Mouse (Mus musculus) MEL (cell line): ENCODE measurements at regions not wholly inside any gene's neighbourhood (a gene's known extent, or its start where the extent isn't known, plus 50 kb on each side); places are given as distances from the start of the nearest gene placed in this dataset.

Source experiments
- DNase-seq: peaks from one replicate; pipeline ENCODE4 v3.0.0; 2011; ENCODE audit warnings: low read depth, low spot score
- H3K27ac ChIP-seq: 2 replicates; pipeline ENCODE4 v1.5.1; 2012; ENCODE audit warnings: low read depth, mild to moderate bottlenecking, control low read depth, low read length, moderate library complexity; ENCODE audit not compliant: control insufficient read depth
- H3K27me3 ChIP-seq, 2 experiments: fragments of 150-350 bp in 1 of 2; sonication (generic) in 1 of 2; 2 replicates each; pipeline ENCODE4 v1.6.1; 2012; ENCODE audit warnings: low read length in 2 of 2, mild to moderate bottlenecking in 2 of 2, improper control_type of control experiment in 1 of 2, moderate library complexity in 1 of 2; ENCODE audit not compliant: insufficient read depth in 2 of 2, control insufficient read depth in 1 of 2
- H3K36me3 ChIP-seq, 2 experiments: 2 replicates each; pipeline ENCODE4 v1.6.1; 2012 to 2014; ENCODE audit warnings: low read length in 2 of 2, improper control_type of control experiment in 1 of 2, inconsistent platforms in 1 of 2, mild to moderate bottlenecking in 1 of 2; ENCODE audit not compliant: insufficient read depth in 2 of 2, control insufficient read depth in 1 of 2
- H3K4me1 ChIP-seq, 2 experiments: fragments of 150-350 bp in 1 of 2; sonication (generic) in 1 of 2; 2 replicates each; pipeline ENCODE4 v1.6.1; 2012; ENCODE audit warnings: low read length in 2 of 2, improper control_type of control experiment in 1 of 2, mild to moderate bottlenecking in 1 of 2; ENCODE audit not compliant: insufficient read depth in 2 of 2, control insufficient read depth in 1 of 2
- H3K4me3 ChIP-seq, 2 experiments: fragments of 150-350 bp in 1 of 2; sonication (generic) in 1 of 2; 2 replicates each; pipeline ENCODE4 v1.5.1; 2012; ENCODE audit warnings: low read depth in 2 of 2, low read length in 2 of 2, mild to moderate bottlenecking in 2 of 2, moderate library complexity in 2 of 2, control low read depth in 1 of 2, improper control_type of control experiment in 1 of 2; ENCODE audit not compliant: control insufficient read depth in 1 of 2, insufficient read depth in 1 of 2
- H3K79me2 ChIP-seq: 2 replicates; pipeline ENCODE4 v1.6.1; 2012; ENCODE audit warnings: mild to moderate bottlenecking, low read length, moderate library complexity; ENCODE audit not compliant: control insufficient read depth, poor library complexity, insufficient read depth
- H3K9ac ChIP-seq: 2 replicates; pipeline ENCODE4 v1.6.1; 2012; ENCODE audit warnings: low read depth, mild to moderate bottlenecking, control low read depth, low read length, moderate library complexity; ENCODE audit not compliant: control insufficient read depth, poor library complexity, severe bottlenecking
- H3K9me3 ChIP-seq: fragments of 150-350 bp; sonication (generic); replicated peaks from 2 replicates; pipeline ENCODE4 v1.6.1; 2012; ENCODE audit warnings: mild to moderate bottlenecking, low read length, improper control_type of control experiment, moderate library complexity; ENCODE audit not compliant: insufficient read depth
- CHD2 ChIP-seq: IDR thresholded peaks from 2 replicates; pipeline ENCODE4 v1.6.1; 2011; ENCODE audit warnings: low read length, improper control_type of control experiment
- E2F4 ChIP-seq: IDR thresholded peaks from 2 replicates; pipeline ENCODE4 v1.6.1; 2011; ENCODE audit warnings: low read depth, low read length, improper control_type of control experiment, borderline replicate concordance
- ETS1 ChIP-seq: IDR thresholded peaks from 2 replicates; pipeline ENCODE4 v1.6.1; 2012; ENCODE audit warnings: low read depth, mild to moderate bottlenecking, inconsistent platforms, low read length, improper control_type of control experiment, moderate library complexity
- GATA1 ChIP-seq: IDR thresholded peaks from 2 replicates; pipeline ENCODE4 v1.6.1; 2011; ENCODE audit warnings: low read depth, low read length, improper control_type of control experiment
- HCFC1 ChIP-seq: IDR thresholded peaks from 2 replicates; pipeline ENCODE4 v1.6.1; 2012; ENCODE audit warnings: low read depth, mild to moderate bottlenecking, inconsistent platforms, low read length, improper control_type of control experiment, moderate library complexity
- JUND ChIP-seq: IDR thresholded peaks from 2 replicates; pipeline ENCODE4 v1.6.1; 2011; ENCODE audit warnings: low read depth, mild to moderate bottlenecking, improper control_type of control experiment, low read length
- KAT2A ChIP-seq: conservative IDR thresholded peaks from 2 replicates; pipeline ENCODE4 v1.6.1; 2012; ENCODE audit warnings: low read depth, low read length, improper control_type of control experiment, inconsistent platforms
- MAFK ChIP-seq: IDR thresholded peaks from 2 replicates; pipeline ENCODE4 v1.6.1; 2011; ENCODE audit warnings: low read depth, mild to moderate bottlenecking, low read length, improper control_type of control experiment, borderline replicate concordance
- MAX ChIP-seq: IDR thresholded peaks from 2 replicates; pipeline ENCODE4 v1.6.1; 2011; ENCODE audit warnings: low read length, improper control_type of control experiment
- MEF2A ChIP-seq: IDR thresholded peaks from 2 replicates; pipeline ENCODE4 v1.6.1; 2014; ENCODE audit warnings: low read depth, mild to moderate bottlenecking, inconsistent platforms, low read length, improper control_type of control experiment; ENCODE audit not compliant: poor library complexity, insufficient replicate concordance, severe bottlenecking; ENCODE audit errors: extremely low read depth
- NELFE ChIP-seq: IDR thresholded peaks from 2 replicates; pipeline ENCODE4 v1.6.1; 2011; ENCODE audit warnings: low read depth, low read length, improper control_type of control experiment
- POLR2A ChIP-seq, 2 experiments: IDR thresholded peaks; 2 replicates each; pipeline ENCODE4 v1.6.1; 2011 to 2012; ENCODE audit warnings: low read length in 2 of 2, mild to moderate bottlenecking in 2 of 2, control low read depth in 1 of 2, improper control_type of control experiment in 1 of 2, low read depth in 1 of 2, moderate library complexity in 1 of 2; ENCODE audit not compliant: control insufficient read depth in 1 of 2, insufficient read depth in 1 of 2, poor library complexity in 1 of 2
- POLR2AphosphoS5 ChIP-seq: IDR thresholded peaks from 2 replicates; pipeline ENCODE4 v1.6.1; 2012; ENCODE audit warnings: low read depth, borderline replicate concordance, mild to moderate bottlenecking, inconsistent platforms, low read length, moderate library complexity, mixed read lengths
- RAD21 ChIP-seq: IDR thresholded peaks from 2 replicates; pipeline ENCODE4 v1.6.1; 2011; ENCODE audit warnings: mild to moderate bottlenecking, low read depth, low read length, improper control_type of control experiment
- RCOR1 ChIP-seq: IDR thresholded peaks from 2 replicates; pipeline ENCODE4 v1.6.1; 2012; ENCODE audit warnings: low read depth, mild to moderate bottlenecking, inconsistent platforms, low read length, improper control_type of control experiment
- SMC3 ChIP-seq: IDR thresholded peaks from 2 replicates; pipeline ENCODE4 v1.6.1; 2011; ENCODE audit warnings: low read depth, low read length, improper control_type of control experiment
- TAL1 ChIP-seq: IDR thresholded peaks from 2 replicates; pipeline ENCODE4 v1.6.1; 2012; ENCODE audit warnings: mild to moderate bottlenecking, inconsistent platforms, low read length, moderate library complexity, mixed read lengths
- TCF12 ChIP-seq: IDR thresholded peaks from 2 replicates; pipeline ENCODE4 v1.6.1; 2014; ENCODE audit warnings: low read depth, mild to moderate bottlenecking, inconsistent platforms, low read length, improper control_type of control experiment, moderate library complexity
- USF1 ChIP-seq: IDR thresholded peaks from 2 replicates; pipeline ENCODE4 v1.6.1; 2014; ENCODE audit warnings: low read depth, mild to moderate bottlenecking, inconsistent platforms, low read length, improper control_type of control experiment, moderate library complexity
- ZC3H11A ChIP-seq: IDR thresholded peaks from 2 replicates; pipeline ENCODE4 v1.6.1; 2012; ENCODE audit warnings: low read depth, mild to moderate bottlenecking, inconsistent platforms, low read length, improper control_type of control experiment
- ZMIZ1 ChIP-seq: IDR thresholded peaks from 2 replicates; pipeline ENCODE4 v1.6.1; 2012; ENCODE audit warnings: low read depth, mild to moderate bottlenecking, inconsistent platforms, low read length, improper control_type of control experiment, moderate library complexity
- ZNF384 ChIP-seq: IDR thresholded peaks from 2 replicates; pipeline ENCODE4 v1.6.1; 2012; ENCODE audit warnings: low read depth, mild to moderate bottlenecking, inconsistent platforms, low read length, improper control_type of control experiment

GRCm38 (mm10) chr16:58303555-58303954 lies 104.7 kb upstream of the Dcbld2 start:
- Histone ChIP-seq H3K79me2 (no peaks in the 10 kb centered on the region), H3K4me3 (no peak overlapping the region), H3K27me3 (no peaks in the 10 kb centered on the region), H3K4me1 (no peaks in the 10 kb centered on the region), H3K9ac (no peak overlapping the region), H3K27ac (no peak overlapping the region), H3K36me3 (no peaks in the 10 kb centered on the region), H3K9me3 (no peaks in the 10 kb centered on the region)
- DNase-seq, result no peak
- no peak for TF ChIP-seq GATA1
- TF ChIP-seq ZMIZ1, result no peak
- no peak for TF ChIP-seq E2F4
- TF ChIP-seq TAL1, result no peak
- no peak for TF ChIP-seq USF1
- TF ChIP-seq JUND, result no peak
- no peak for TF ChIP-seq SMC3
- no peak for TF ChIP-seq TCF12
- TF ChIP-seq HCFC1, result no peak
- no peak for TF ChIP-seq ZNF384

- H3K36me3 ChIP-seq, result no peaks in the 10 kb centered on the region
- no peak overlapping the region for H3K4me3 ChIP-seq
- DNase-seq, result no peak
- no peak for TF ChIP-seq MAFK
- no peak for TF ChIP-seq MEF2A
- no peak for TF ChIP-seq CHD2
- TF ChIP-seq SMC3, result no peak
- TF ChIP-seq USF1, result no peak
- no peak for TF ChIP-seq ETS1
- no peak for TF ChIP-seq NELFE
- no peak for TF ChIP-seq E2F4
- TF ChIP-seq POLR2A (IDR thresholded peaks at IDR 0.05; ENCODE audit: control insufficient read depth in 1 of 2, insufficient read depth in 1 of 2, low read depth in 1 of 2, low read length in 2 of 2, poor library complexity in 1 of 2), result no peak
- TF ChIP-seq ZNF384, result no peak
- no peak for TF ChIP-seq ZC3H11A
- no peak for TF ChIP-seq RAD21
- TF ChIP-seq ZMIZ1, result no peak
- TF ChIP-seq RCOR1, result no peak
- no peak for TF ChIP-seq KAT2A
- no peak for TF ChIP-seq POLR2AphosphoS5
- no peak for TF ChIP-seq MAX
- TF ChIP-seq, all 39 proteins: peak for 0
- no peaks in the 10 kb centered on the region; a peak in 1 of 4 replicates for H3K27me3 ChIP-seq
- H3K9ac ChIP-seq, result no peak overlapping the region
- no peaks in the 10 kb centered on the region for H3K9me3 ChIP-seq
- no peak overlapping the region for H3K27ac ChIP-seq
- no peaks in the 10 kb centered on the region for H3K79me2 ChIP-seq
- no peaks in the 10 kb centered on the region for H3K4me1 ChIP-seq
These were observed 91.3 kb upstream of the Dcbld2 start for GRCm38 (mm10) chr16:58316889-58317455.
